Mouse (Mus musculus) WW6 (cell line): ENCODE results near the gene Jchain.

Experiments
- DNase-seq: peaks from one replicate; pipeline ENCODE4 v3.0.0-alpha.2; 2013; ENCODE audit warnings: low read depth, low spot score

Jchain gene

GRCm38 (mm10) chr5:88530908-88531307, 3.2 kb upstream of the Jchain start:
- DNase-seq = no peak

- DNase-seq = no peak
Measured at GRCm38 (mm10) chr5:88519232-88519631, 8.5 kb downstream of the Jchain start.

- no peak for DNase-seq
Measured at GRCm38 (mm10) chr5:88508990-88509389, 18.7 kb downstream of the Jchain start.

- no peak for DNase-seq
Measured at GRCm38 (mm10) chr5:88508555-88508954, 19.1 kb downstream of the Jchain start.

- DNase-seq = no peak
Measured at GRCm38 (mm10) chr5:88499781-88500180, 27.9 kb downstream of the Jchain start.

GRCm38 (mm10) chr5:88491111-88491510, 36.6 kb downstream of the Jchain start:
- no peak for DNase-seq

- no peak for DNase-seq
Measured at GRCm38 (mm10) chr5:88489004-88489403, 38.7 kb downstream of the Jchain start.

- no peak for DNase-seq
Measured at GRCm38 (mm10) chr5:88487675-88488074, 40.0 kb downstream of the Jchain start, which contains the start of gene Enam. Enam (plus strand) TSS chr5:88487975.
